Mouse (Mus musculus) erythroid progenitor cell, adult 5-6 weeks (primary cell): ENCODE data around the gene Arhgap32. TPM values are rescaled to one million over a fixed set of nuclear protein-coding genes. Genes with fewer than 3 reads are reported as not detected.
"Not testable (repeated sequence)": the region's sequence is repeated elsewhere in the genome, so short reads cannot be mapped to it uniquely, and the experiment has no call there.

ENCODE experiments used
- ATAC-seq: replicated peaks from 2 replicates; pipeline ENCODE4 v1.8.0; 2016; ENCODE audit warnings: moderate number of reproducible peaks, mild to moderate bottlenecking, moderate TSS enrichment, inconsistent platforms; ENCODE audit not compliant: poor library complexity, low FRiP score, severe bottlenecking
- total RNA-seq, 2 experiments: library from RNA; stranded (forward) in 1 of 2; stranded (reverse) in 1 of 2; fragments of 150-400 nt in 1 of 2; fragments of 186-747, 209-891 nt in 1 of 2; gene quantifications; 2 replicates each; pipeline versions ENCODE4 v1.2.3 to v1.2.4; 2015 to 2017; ENCODE audit warnings: low replicate concordance in 2 of 2

Arhgap32 gene
- total RNA-seq, 2 experiments from 2014 or later = under 0.01 to 0.53 TPM

GRCm38 (mm10) chr9:32136680-32137295 lies 20.9 kb downstream of the Arhgap32 start:
- no peak for ATAC-seq

GRCm38 (mm10) chr9:32137697-32138426 lies 21.9 kb downstream of the Arhgap32 start:
- no peak for ATAC-seq

- ATAC-seq = no peak
Measured at GRCm38 (mm10) chr9:32138616-32139015, 22.7 kb downstream of the Arhgap32 start.

GRCm38 (mm10) chr9:32139641-32140040 lies 23.7 kb downstream of the Arhgap32 start:
- ATAC-seq = no peak

- no peak for ATAC-seq
Measured at GRCm38 (mm10) chr9:32142834-32143233, 26.9 kb downstream of the Arhgap32 start.

GRCm38 (mm10) chr9:32143451-32143850 lies 27.5 kb downstream of the Arhgap32 start:
- no peak for ATAC-seq

- ATAC-seq = no peak
Measured at GRCm38 (mm10) chr9:32146257-32146996, 30.5 kb downstream of the Arhgap32 start.

GRCm38 (mm10) chr9:32149241-32149640 lies 33.3 kb downstream of the Arhgap32 start:
- ATAC-seq = no peak

- ATAC-seq = no peak
Measured at GRCm38 (mm10) chr9:32149836-32150642, 34.1 kb downstream of the Arhgap32 start.

- no peak for ATAC-seq
Measured at GRCm38 (mm10) chr9:32154727-32155371, 38.9 kb downstream of the Arhgap32 start.

- no peak for ATAC-seq
Measured at GRCm38 (mm10) chr9:32156706-32157105, 40.8 kb downstream of the Arhgap32 start.

GRCm38 (mm10) chr9:32157201-32157600 lies 41.3 kb downstream of the Arhgap32 start:
- ATAC-seq = no peak

- ATAC-seq = 0 out of 2 replicates have a peak, but pooled peaks have one; percentile 57
Measured at GRCm38 (mm10) chr9:32158837-32159543, 43.1 kb downstream of the Arhgap32 start.

- no peak for ATAC-seq
Measured at GRCm38 (mm10) chr9:32159724-32160123, 43.8 kb downstream of the Arhgap32 start.

- ATAC-seq = no peak
Measured at GRCm38 (mm10) chr9:32162792-32163191, 46.9 kb downstream of the Arhgap32 start.

GRCm38 (mm10) chr9:32163820-32164219 lies 47.9 kb downstream of the Arhgap32 start:
- not testable (repeated sequence) for ATAC-seq

- ATAC-seq = no peak
Measured at GRCm38 (mm10) chr9:32168546-32169137, 52.7 kb downstream of the Arhgap32 start.

- no peak for ATAC-seq
Measured at GRCm38 (mm10) chr9:32170713-32171112, 54.8 kb downstream of the Arhgap32 start.
